In genomic region chr13:113034950-113035421, GRCm38 (mm10) we compare ENCODE assay signal across 8 mouse cellular contexts. TPM values are rescaled to one million over a fixed set of nuclear protein-coding genes. Genes with fewer than 3 reads are reported as not detected.
A peak's percentile ranks its signal among the peaks of the same experiment; 100 is the strongest.
DNase-seq lines count a peak whose midpoint lies in the region; ATAC-seq and TF ChIP-seq lines count a peak whose summit lies in the region.

Gene Cdc20b, plus strand, starts transcription at chr13:113035111.

- no peak for TF ChIP-seq EP300 in heart, adult 2 months (IDR thresholded peaks at IDR 0.05; ENCODE audit: insufficient read depth, low read depth, low read length)

- H3K27ac ChIP-seq in heart, adult 2 months: no peak within 1 kb of the TSS
- H3K27ac ChIP-seq in kidney, embryonic 14.5 days (ENCODE audit: low read depth, low read length): no peak within 1 kb of the TSS
- H3K27ac ChIP-seq in neural tube, embryonic 12.5 days: no peak within 1 kb of the TSS
- H3K27ac ChIP-seq in testis, adult 2 months (ENCODE audit: control insufficient read depth, insufficient read depth, low read depth, low read length): peak within 1 kb of the TSS; percentile 96

- no peaks in the 10 kb centered on the region for H3K36me3 ChIP-seq in heart, adult 2 months (ENCODE audit: control insufficient read depth, insufficient read depth, low read length)
- H3K36me3 ChIP-seq in kidney, embryonic 14.5 days (ENCODE audit: control insufficient read depth, insufficient read depth, low read length): no peaks in the 10 kb centered on the region
- no peaks in the 10 kb centered on the region for H3K36me3 ChIP-seq in neural tube, embryonic 12.5 days
- no peaks in the 10 kb centered on the region; the same call in 1 of the 2 replicates for H3K36me3 ChIP-seq in testis, adult 2 months (ENCODE audit: control insufficient read depth, insufficient read depth, low read length)

- DNase-seq in A20 (ENCODE audit: low read depth, low spot score): peak; percentile 82
- peak; percentile 67 to 83 for DNase-seq in adrenal gland, adult (ENCODE audit: inconsistent age in 2 of 2, low spot score in 1 of 2)
- DNase-seq in embryo, embryonic 11 days: peak; percentile 72
- DNase-seq in heart, adult 2 months: peak; percentile 64 to 65
- DNase-seq in lung, adult 18-20 months: peak; percentile 68 to 72

- peak; percentile 29; the same call in 1 of the 2 replicates for ATAC-seq in kidney, embryonic 14.5 days (ENCODE audit: low FRiP score, low TSS enrichment)
- no peak for ATAC-seq in neural tube, embryonic 12.5 days (ENCODE audit: low FRiP score, low read depth)

- TF ChIP-seq POLR2A in heart, adult 2 months (IDR thresholded peaks at IDR 0.05; ENCODE audit: insufficient read depth, low read depth, low read length): no peak
- 0 out of 2 replicates have a peak, but pooled peaks have one; percentile 12 for TF ChIP-seq POLR2A in testis, adult 2 months (IDR thresholded peaks at IDR 0.05; ENCODE audit: control insufficient read depth, low read depth, low read length)

- no peak for TF ChIP-seq CTCF in heart, adult 2 months (IDR thresholded peaks at IDR 0.05)
- TF ChIP-seq CTCF in testis, adult 2 months (IDR thresholded peaks at IDR 0.05; ENCODE audit: control insufficient read depth, insufficient read depth, insufficient replicate concordance, low read depth, low read length): no peak

- no peaks in the 10 kb centered on the region for H3K4me1 ChIP-seq in heart, adult 2 months (ENCODE audit: control insufficient read depth, insufficient read depth, low read length)
- peaks cover 14% of the 10 kb centered on the region for H3K4me1 ChIP-seq in kidney, embryonic 14.5 days (ENCODE audit: control insufficient read depth, insufficient read depth, low read length)
- H3K4me1 ChIP-seq in neural tube, embryonic 12.5 days: peaks cover 10% of the 10 kb centered on the region
- peaks cover 12% of the 10 kb centered on the region for H3K4me1 ChIP-seq in testis, adult 2 months (ENCODE audit: control insufficient read depth, insufficient read depth, low read length)

- no peaks in the 10 kb centered on the region for H3K79me2 ChIP-seq in heart, adult 2 months (replicated peaks; ENCODE audit: control insufficient read depth, insufficient read depth, low read length)

- intact Hi-C loops in heart, adult 2 months (cut with DNase I): loop anchor here (2.0 to 5.0 kb wide), 2 partner anchors 48 to 363 kb away; partner anchors contain the start of gene Ccno

- WGBS in heart, adult 2 months: under 1% methylated on average over 46 of the region's 46 CpGs
- under 1% methylated on average over 46 of the region's 46 CpGs for WGBS in kidney, embryonic 14.5 days
- WGBS in neural tube, embryonic 12.5 days: under 1% methylated on average over 46 of the region's 46 CpGs

- peaks cover 17% of the 10 kb centered on the region for H3K27me3 ChIP-seq in heart, adult 2 months (ENCODE audit: control insufficient read depth, insufficient read depth, low read length)
- H3K27me3 ChIP-seq in kidney, embryonic 14.5 days (ENCODE audit: control insufficient read depth, insufficient read depth, low read length): peaks cover 32% of the 10 kb centered on the region
- H3K27me3 ChIP-seq in neural tube, embryonic 12.5 days (replicated peaks): peaks cover 40% of the 10 kb centered on the region
- no peaks in the 10 kb centered on the region for H3K27me3 ChIP-seq in testis, adult 2 months (ENCODE audit: control insufficient read depth, insufficient read depth, low read length)

- no peaks in the 10 kb centered on the region for H3K9me3 ChIP-seq in kidney, embryonic 14.5 days (ENCODE audit: control insufficient read depth, low read length)
- no peaks in the 10 kb centered on the region for H3K9me3 ChIP-seq in neural tube, embryonic 12.5 days

- peak within 1 kb of the TSS; percentile 53 for H3K4me3 ChIP-seq in heart, adult 2 months
- H3K4me3 ChIP-seq in kidney, embryonic 14.5 days (ENCODE audit: low read length): peak within 1 kb of the TSS; percentile 57
- H3K4me3 ChIP-seq in neural tube, embryonic 12.5 days: peak within 1 kb of the TSS; percentile 46
- peak within 1 kb of the TSS; percentile 93 for H3K4me3 ChIP-seq in testis, adult 2 months (ENCODE audit: control insufficient read depth, low read depth, low read length)

- peak within 1 kb of the TSS; percentile 99 for H3K4me2 ChIP-seq in kidney, embryonic 14.5 days (replicated peaks; ENCODE audit: low read depth, low read length)
- H3K4me2 ChIP-seq in neural tube, embryonic 12.5 days (replicated peaks): peak within 1 kb of the TSS; percentile 98

- H3K9ac ChIP-seq in heart, adult 2 months (ENCODE audit: low read depth, low read length): peak within 1 kb of the TSS; percentile 60
- peak within 1 kb of the TSS; percentile 50 for H3K9ac ChIP-seq in kidney, embryonic 14.5 days (ENCODE audit: low read depth, low read length)
- H3K9ac ChIP-seq in neural tube, embryonic 12.5 days: peak within 1 kb of the TSS; percentile 53

RNA-seq across cellular contexts. Expression of gene Cdc20b, which starts in this region (rescaled TPM):
- total RNA-seq in heart, adult 2 months (2021): not detected
- polyA plus RNA-seq in heart, adult 2 months (2012; rRNA removed): 0.14 TPM in 1 of 2 replicates, not detected in the other
- not detected in 2 replicates for polyA plus RNA-seq in kidney, embryonic 14.5 days (2014; fragmentation: Nextera tagmentation; extraction: Ambion mirVana)
- not detected in 2 replicates for polyA plus RNA-seq in neural tube, embryonic 12.5 days (2016; fragmentation: Nextera tagmentation; extraction: Ambion mirVana)
- 7.5 and 15.4 TPM in 2 replicates for polyA plus RNA-seq in testis, adult 2 months (2012; rRNA removed)

Comparison
In these comparisons a context has a peak if more than half of its experiments do, and no peak if none do; other contexts are left out.
1. Peak in DNase-seq, H3K4me3 ChIP-seq and H3K9ac ChIP-seq in heart, adult 2 months; RNA of the gene not detected or under 1 TPM.
2. Peak in ATAC-seq, H3K4me3 ChIP-seq, H3K9ac ChIP-seq and H3K4me2 ChIP-seq in kidney, embryonic 14.5 days; RNA of the gene not detected or under 1 TPM.